Mouse (Mus musculus) liver, postnatal 0 days (tissue): ENCODE data around the gene Podn. TPM values are rescaled to one million over a fixed set of nuclear protein-coding genes. Genes with fewer than 3 reads are reported as not detected.
A peak's percentile ranks its signal among the peaks of the same experiment; 100 is the strongest.

Experiments used
- ATAC-seq: fragments of 200-750 bp; cut with Nextera tagmentation; 2 replicates; pipeline ENCODE4 v1.8.0; 2017; ENCODE audit warnings: mild to moderate bottlenecking, moderate library complexity
- DNase-seq: peaks from one replicate; pipeline ENCODE4 v3.0.0-alpha.2; 2016
- H3K27ac ChIP-seq: fragments of 300-500 bp; sonication (generic); 2 replicates; pipeline ENCODE4 v1.5.1; 2014; ENCODE audit warnings: antibody characterized with exemption, moderate library complexity, mild to moderate bottlenecking, low read depth
- H3K27me3 ChIP-seq: fragments of 300-500 bp; sonication (generic); 2 replicates; pipeline ENCODE4 v1.6.1; 2014; ENCODE audit warnings: low read length, control low read depth, mixed read lengths; ENCODE audit not compliant: insufficient read depth
- H3K36me3 ChIP-seq: fragments of 300-500 bp; sonication (generic); replicated peaks from 2 replicates; pipeline ENCODE4 v1.6.1; 2014; ENCODE audit warnings: mild to moderate bottlenecking, control low read depth, low read length, moderate library complexity, mixed read lengths; ENCODE audit not compliant: insufficient read depth
- H3K4me1 ChIP-seq: fragments of 300-500 bp; sonication (generic); 2 replicates; pipeline ENCODE4 v1.6.1; 2014; ENCODE audit warnings: antibody characterized with exemption, mild to moderate bottlenecking, control low read depth; ENCODE audit not compliant: insufficient read depth
- H3K4me2 ChIP-seq: fragments of 300-500 bp; sonication (generic); 2 replicates; pipeline ENCODE4 v1.6.1; 2014; ENCODE audit warnings: low read depth, mild to moderate bottlenecking, low read length, moderate library complexity, mixed read lengths
- H3K4me3 ChIP-seq: fragments of 300-500 bp; sonication (generic); 2 replicates; pipeline ENCODE4 v1.5.1; 2014; ENCODE audit warnings: low read depth, low read length
- H3K9ac ChIP-seq: fragments of 300-500 bp; sonication (generic); replicated peaks from 2 replicates; pipeline ENCODE4 v1.6.1; 2014; ENCODE audit warnings: mild to moderate bottlenecking, moderate library complexity
- H3K9me3 ChIP-seq: fragments of 300-500 bp; sonication (generic); 2 replicates; pipeline ENCODE4 v1.6.1; 2016; ENCODE audit warnings: mild to moderate bottlenecking, control low read depth, low read length, mixed read lengths
- CTCF ChIP-seq: sonication (generic); IDR thresholded peaks from 2 replicates; pipeline ENCODE4 v1.5.1; 2016; ENCODE audit warnings: antibody characterized with exemption, low read depth
- EP300 ChIP-seq: IDR thresholded peaks from 2 replicates; pipeline ENCODE4 v1.6.1; 2016; ENCODE audit warnings: antibody characterized with exemption, low read depth, mild to moderate bottlenecking
- WGBS: fragments of 180-500 bp; shearing (Covaris S2); extraction: QIAGEN DNeasy Blood & Tissue Kit; methylation state at CpG from one replicate; pipeline ENCODE4 v1.1.7; 2014; ENCODE audit not compliant: insufficient replicate concordance; 5-methylcytosine and 5-hydroxymethylcytosine counted together
- polyA plus RNA-seq: library from polyadenylated mRNA; unstranded; fragments of >200 nt; fragmentation: Nextera tagmentation; extraction: Ambion mirVana; gene quantifications from 2 replicates; pipeline ENCODE4 v1.2.1, GENCODE M21; 2015

Gene Podn
- polyA plus RNA-seq, 1 experiment from 2014 or later: 0.43 TPM

DNA sequence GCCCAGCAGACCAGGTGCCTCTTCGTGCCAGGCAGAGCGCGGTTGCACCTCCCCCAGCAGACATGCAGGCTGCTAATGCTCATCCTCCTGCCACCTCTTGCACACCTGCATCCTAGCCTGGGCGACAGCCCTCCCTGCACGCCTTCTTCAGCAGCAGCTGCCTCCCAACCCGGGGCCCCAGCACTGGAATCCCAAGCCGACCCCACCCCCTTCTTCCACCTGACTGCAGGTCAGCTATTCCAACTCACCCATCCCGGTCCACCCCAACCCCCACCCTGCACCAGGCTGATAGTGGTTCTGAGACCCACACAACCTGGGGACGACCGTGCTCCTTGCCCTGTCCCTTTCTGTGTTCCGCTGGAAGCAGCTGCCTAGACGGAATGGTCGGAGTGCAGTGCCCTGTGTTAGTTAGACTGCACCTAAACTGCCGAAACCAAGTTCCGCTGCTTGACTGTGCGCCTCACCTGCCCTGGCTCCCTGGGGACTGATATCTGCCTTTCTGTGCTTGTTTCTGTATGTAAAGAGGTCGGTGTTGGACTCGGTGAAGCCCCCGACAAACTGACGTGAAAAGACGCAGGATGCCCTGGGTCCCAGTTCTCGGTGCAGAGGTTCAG lies 65.2 kb downstream of the Podn start:
- DNase-seq: no peak
- 8% methylated on average over 22 of the region's 22 CpGs for WGBS
- peaks cover 41% of the 10 kb centered on the region for H3K27me3 ChIP-seq
- peaks cover 3% of the 10 kb centered on the region; the same call in 1 of the 2 replicates for H3K4me1 ChIP-seq
- H3K27ac ChIP-seq: no peak overlapping the region
- H3K9ac ChIP-seq: no peak overlapping the region
- H3K36me3 ChIP-seq: no peaks in the 10 kb centered on the region
- TF ChIP-seq EP300 (no peak), CTCF (no peak)
- H3K4me3 ChIP-seq: peak overlapping the region; percentile 48
- H3K4me2 ChIP-seq: peak overlapping the region; percentile 81
- no peak for ATAC-seq
- H3K9me3 ChIP-seq: no peaks in the 10 kb centered on the region

DNA sequence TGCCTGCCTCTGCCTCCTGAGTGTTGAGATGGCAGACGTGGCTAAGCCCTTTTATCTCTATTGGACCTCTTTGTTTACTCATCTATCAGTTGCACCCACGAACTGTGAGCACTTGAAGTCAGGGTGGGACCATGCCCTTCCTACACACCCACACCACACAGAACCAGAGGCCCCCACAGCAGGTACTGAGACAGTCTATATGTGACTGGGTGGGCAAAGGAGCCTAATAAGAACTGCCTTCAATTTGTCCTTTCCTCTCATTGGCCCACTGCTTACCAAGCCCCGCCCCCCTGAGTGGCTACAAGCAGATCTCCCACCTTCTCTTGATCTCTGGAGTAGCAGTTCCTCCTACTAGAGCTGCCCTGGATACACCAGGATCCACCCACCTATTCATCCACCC lies 70.1 kb downstream of the Podn start:
- H3K27me3 ChIP-seq: peaks cover 19% of the 10 kb centered on the region
- DNase-seq: no peak
- H3K9ac ChIP-seq: no peak overlapping the region
- H3K9me3 ChIP-seq: no peaks in the 10 kb centered on the region
- no peaks in the 10 kb centered on the region for H3K36me3 ChIP-seq
- WGBS: 23% methylated on average over 3 of the region's 3 CpGs
- no peak overlapping the region for H3K4me3 ChIP-seq
- no peak for ATAC-seq
- TF ChIP-seq EP300 (no peak), CTCF (no peak)
- no peak overlapping the region for H3K27ac ChIP-seq
- H3K4me1 ChIP-seq: 0 out of 2 replicates have a peak, but pooled peaks cover 3% of the 10 kb centered on the region
- H3K4me2 ChIP-seq: no peak overlapping the region

DNA sequence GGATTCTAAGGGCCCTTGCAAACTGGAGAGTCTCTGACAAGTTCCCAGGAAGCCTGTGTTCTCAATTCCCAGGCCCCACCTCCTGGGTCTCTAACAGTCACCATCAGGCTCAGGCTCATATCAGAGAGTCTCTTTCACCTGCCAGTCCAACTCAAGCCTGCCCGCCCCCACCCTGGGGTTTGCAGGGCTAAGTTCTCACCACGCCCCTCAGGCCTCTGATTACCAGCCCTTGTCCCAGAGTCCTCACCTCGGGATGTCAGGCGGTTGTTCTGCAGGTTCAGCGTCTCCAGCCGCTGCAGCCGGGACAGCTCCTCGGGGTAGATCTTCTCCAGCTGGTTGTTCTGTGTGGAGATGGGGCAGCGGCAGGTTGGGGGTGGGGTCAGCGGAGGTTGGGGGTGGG lies 71.0 kb downstream of the Podn start:
- TF ChIP-seq EP300 (no peak), CTCF (no peak)
- H3K4me1 ChIP-seq: no peaks in the 10 kb centered on the region
- no peaks in the 10 kb centered on the region for H3K9me3 ChIP-seq
- H3K36me3 ChIP-seq: no peaks in the 10 kb centered on the region
- peak overlapping the region; percentile 10; the same call in 1 of the 2 replicates for H3K4me2 ChIP-seq
- H3K4me3 ChIP-seq: no peak overlapping the region
- H3K27me3 ChIP-seq: peaks cover 10% of the 10 kb centered on the region
- DNase-seq (peak; percentile 34), ATAC-seq (peak; percentile 64; the same call in 1 of the 2 replicates)
- H3K9ac ChIP-seq: 0 out of 2 replicates have a peak overlapping the region, but pooled peaks have one; percentile 11
- whole genome bisulfite sequencing: 16% methylated on average over 10 of the region's 10 CpGs
- H3K27ac ChIP-seq: no peak overlapping the region

DNA sequence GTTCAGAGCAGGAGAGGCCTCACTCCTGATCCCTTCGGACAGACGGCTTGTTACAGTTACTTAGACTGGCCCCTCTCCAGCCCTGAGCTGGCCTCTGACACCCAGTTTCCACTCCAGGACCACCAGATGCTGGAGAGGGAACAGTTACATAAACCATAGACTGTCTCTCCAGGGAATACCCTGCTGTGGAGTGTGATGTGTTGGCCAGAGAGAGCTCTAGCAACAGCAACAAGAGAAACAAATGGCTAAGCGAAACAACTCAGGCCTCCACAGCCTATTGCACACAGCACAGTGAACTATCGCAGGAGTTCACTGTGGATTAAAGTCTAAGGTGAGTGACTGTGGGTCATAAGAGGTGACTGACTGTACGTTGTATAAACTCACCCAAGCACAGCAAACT lies 71.6 kb downstream of the Podn start:
- Histone ChIP-seq H3K9me3 (no peaks in the 10 kb centered on the region), H3K4me2 (no peak overlapping the region), H3K27ac (no peak overlapping the region), H3K27me3 (peaks cover 5% of the 10 kb centered on the region; the same call in 1 of the 2 replicates), H3K36me3 (no peaks in the 10 kb centered on the region), H3K4me3 (no peak overlapping the region), H3K4me1 (no peaks in the 10 kb centered on the region), H3K9ac (no peak overlapping the region)
- DNase-seq (no peak), ATAC-seq (peak; percentile 83)
- 65% methylated on average over 5 of the region's 5 CpGs for WGBS
- TF ChIP-seq CTCF (no peak), EP300 (no peak)

DNA sequence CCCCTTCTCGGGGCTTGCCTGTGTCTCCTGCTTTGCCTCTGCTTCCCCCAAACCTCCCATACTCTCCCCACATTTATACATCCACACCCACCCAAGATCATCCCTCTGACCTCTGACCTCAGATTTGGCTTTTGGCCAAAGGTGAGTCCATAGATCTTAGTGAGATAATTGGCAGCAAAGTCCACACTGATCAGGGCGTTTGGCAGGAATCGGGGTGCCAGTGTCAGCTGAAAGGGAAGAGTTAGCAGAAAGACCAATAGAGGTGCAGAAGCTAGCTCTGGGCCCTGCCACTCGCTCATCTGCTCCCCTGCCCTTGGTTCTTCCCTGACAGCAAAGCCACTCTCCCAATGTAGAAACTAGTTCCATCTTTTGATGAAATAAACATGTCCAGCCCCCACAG lies 73.1 kb downstream of the Podn start:
- ATAC-seq: peak; percentile 33
- 66% methylated on average over 4 of the region's 4 CpGs for WGBS
- peak; percentile 39 for DNase-seq
- Histone ChIP-seq H3K9ac (no peak overlapping the region), H3K36me3 (no peaks in the 10 kb centered on the region), H3K4me2 (no peak overlapping the region), H3K27ac (no peak overlapping the region), H3K27me3 (no peaks in the 10 kb centered on the region), H3K4me3 (no peak overlapping the region), H3K4me1 (no peaks in the 10 kb centered on the region), H3K9me3 (no peaks in the 10 kb centered on the region)
- no peak for TF ChIP-seq EP300
- TF ChIP-seq CTCF: no peak

DNA sequence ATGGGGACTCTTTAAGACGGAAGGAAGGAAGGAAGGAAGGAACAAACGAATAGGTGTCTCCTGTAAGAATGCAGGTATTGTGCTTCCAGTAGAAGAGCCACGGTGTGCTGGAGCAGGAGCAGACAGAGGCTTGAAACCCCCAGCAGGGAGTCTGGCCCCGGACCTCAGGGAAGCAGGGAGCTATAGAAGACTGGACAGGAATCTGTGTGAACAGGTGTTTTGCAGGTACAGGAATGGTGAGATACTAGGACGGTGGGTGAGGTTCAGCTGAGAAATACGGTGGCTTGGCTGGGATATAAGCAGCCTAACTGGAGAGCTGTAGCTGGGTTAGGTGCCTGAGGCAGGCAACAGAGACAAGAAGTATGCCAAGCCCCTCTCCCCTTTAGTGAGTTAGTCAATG lies 76.1 kb downstream of the Podn start:
- no peaks in the 10 kb centered on the region for H3K4me1 ChIP-seq
- no peaks in the 10 kb centered on the region for H3K36me3 ChIP-seq
- no peak overlapping the region for H3K9ac ChIP-seq
- H3K4me3 ChIP-seq: no peak overlapping the region
- H3K9me3 ChIP-seq: no peaks in the 10 kb centered on the region
- DNase-seq: no peak
- H3K27me3 ChIP-seq: no peaks in the 10 kb centered on the region
- no peak for TF ChIP-seq EP300
- no peak for TF ChIP-seq CTCF
- WGBS: 75% methylated on average over 6 of the region's 6 CpGs
- no peak for ATAC-seq
- H3K27ac ChIP-seq: no peak overlapping the region
- no peak overlapping the region for H3K4me2 ChIP-seq
